Mouse (Mus musculus) hindbrain, embryonic 15.5 days (tissue): ENCODE results near the gene Cntrl. TPM values are rescaled to one million over a fixed set of nuclear protein-coding genes. Genes with fewer than 3 reads are reported as not detected.
A peak's percentile ranks its signal among the peaks of the same experiment; 100 is the strongest.

Experiments used
- ATAC-seq: fragments of 200-750 bp; cut with Nextera tagmentation; 2 replicates; pipeline ENCODE4 v1.8.0; 2017; ENCODE audit warnings: low read depth, moderate number of reproducible peaks, moderate TSS enrichment; ENCODE audit not compliant: low FRiP score
- H3K27ac ChIP-seq: fragments of 300-500 bp; sonication (generic); replicated peaks from 2 replicates; pipeline ENCODE4 v1.5.1; 2015; ENCODE audit warnings: mild to moderate bottlenecking, inconsistent platforms
- H3K27me3 ChIP-seq: fragments of 300-500 bp; sonication (generic); 2 replicates; pipeline ENCODE4 v1.6.1; 2015; ENCODE audit warnings: control low read depth, inconsistent platforms
- H3K36me3 ChIP-seq: fragments of 300-500 bp; sonication (generic); 2 replicates; pipeline ENCODE4 v1.6.1; 2015; ENCODE audit warnings: control low read depth, inconsistent platforms
- H3K4me1 ChIP-seq: fragments of 300-500 bp; sonication (generic); replicated peaks from 2 replicates; pipeline ENCODE4 v1.6.1; 2015; ENCODE audit warnings: control low read depth, inconsistent platforms
- H3K4me2 ChIP-seq: fragments of 300-500 bp; sonication (generic); 2 replicates; pipeline ENCODE4 v1.6.1; 2015; ENCODE audit warnings: moderate library complexity, mild to moderate bottlenecking, inconsistent platforms
- H3K4me3 ChIP-seq: fragments of 300-500 bp; sonication (generic); 2 replicates; pipeline ENCODE4 v1.5.1; 2015; ENCODE audit warnings: mild to moderate bottlenecking, inconsistent platforms
- H3K9ac ChIP-seq: fragments of 300-500 bp; sonication (generic); 2 replicates; pipeline ENCODE4 v1.6.1; 2015; ENCODE audit warnings: inconsistent platforms
- H3K9me3 ChIP-seq: fragments of 300-500 bp; sonication (generic); 2 replicates; pipeline ENCODE4 v1.6.1; 2016; ENCODE audit warnings: control low read depth, inconsistent platforms
- WGBS: fragments of 180-500 bp; shearing (Covaris S2); methylation state at CpG from one replicate; pipeline ENCODE4 v1.1.7; 2015; 5-methylcytosine and 5-hydroxymethylcytosine counted together
- polyA plus RNA-seq: library from polyadenylated mRNA; unstranded; fragments of >200 nt; fragmentation: Nextera tagmentation; extraction: Ambion mirVana; gene quantifications from 2 replicates; pipeline ENCODE4 v1.2.1, GENCODE M21; 2015

Cntrl gene
- polyA plus RNA-seq, 1 experiment from 2014 or later = 9.3 TPM

DNA sequence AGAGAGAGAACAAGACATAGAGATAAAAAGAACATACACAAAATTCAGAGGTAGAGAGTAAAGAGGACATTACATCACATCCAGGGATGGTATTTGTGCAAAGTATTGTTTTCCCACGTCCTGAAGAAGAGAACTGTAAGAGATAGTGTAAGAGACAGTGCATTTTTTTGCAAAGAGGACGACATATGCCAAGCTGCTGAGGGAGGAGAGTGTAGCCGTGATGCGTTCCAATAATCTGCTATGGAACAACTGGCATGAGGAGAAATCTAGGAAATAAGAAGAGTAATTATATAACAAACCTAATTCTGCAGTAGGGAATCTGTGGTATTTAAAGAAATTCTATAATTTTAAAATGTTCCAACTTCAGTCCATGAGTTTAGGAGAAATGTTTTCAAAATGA lies 21.9 kb upstream of the Cntrl start:
- Histone ChIP-seq H3K9ac (no peak overlapping the region), H3K4me3 (no peak overlapping the region), H3K9me3 (no peaks in the 10 kb centered on the region), H3K27me3 (no peaks in the 10 kb centered on the region), H3K27ac (no peak overlapping the region), H3K36me3 (no peaks in the 10 kb centered on the region), H3K4me1 (no peaks in the 10 kb centered on the region), H3K4me2 (no peak overlapping the region)
- ATAC-seq = no peak
- 82% methylated on average over 4 of the region's 4 CpGs for WGBS

GRCm38 (mm10) chr2:35100529-35100928 lies 8.8 kb upstream of the Cntrl start:
- Histone ChIP-seq H3K4me1 (no peaks in the 10 kb centered on the region), H3K4me3 (no peak overlapping the region), H3K27ac (no peak overlapping the region), H3K27me3 (no peaks in the 10 kb centered on the region), H3K9ac (no peak overlapping the region), H3K36me3 (no peaks in the 10 kb centered on the region), H3K9me3 (no peaks in the 10 kb centered on the region), H3K4me2 (no peak overlapping the region)
- no peak for ATAC-seq
- WGBS = 86% methylated on average over 6 of the region's 6 CpGs

- Histone ChIP-seq H3K27ac (no peak within 1 kb of the TSS), H3K4me2 (no peak within 1 kb of the TSS), H3K27me3 (no peaks in the 10 kb centered on the region), H3K9me3 (no peaks in the 10 kb centered on the region), H3K4me3 (no peak within 1 kb of the TSS), H3K4me1 (no peaks in the 10 kb centered on the region), H3K9ac (no peak within 1 kb of the TSS), H3K36me3 (no peaks in the 10 kb centered on the region)
- no peak for ATAC-seq
- 93% methylated on average over 3 of the region's 3 CpGs for WGBS
These were observed 7.8 kb upstream of the Cntrl start, which contains the start of gene AI182371 for GRCm38 (mm10) chr2:35101443-35101842. Gene AI182371, minus strand, starts transcription at chr2:35101543.

DNA sequence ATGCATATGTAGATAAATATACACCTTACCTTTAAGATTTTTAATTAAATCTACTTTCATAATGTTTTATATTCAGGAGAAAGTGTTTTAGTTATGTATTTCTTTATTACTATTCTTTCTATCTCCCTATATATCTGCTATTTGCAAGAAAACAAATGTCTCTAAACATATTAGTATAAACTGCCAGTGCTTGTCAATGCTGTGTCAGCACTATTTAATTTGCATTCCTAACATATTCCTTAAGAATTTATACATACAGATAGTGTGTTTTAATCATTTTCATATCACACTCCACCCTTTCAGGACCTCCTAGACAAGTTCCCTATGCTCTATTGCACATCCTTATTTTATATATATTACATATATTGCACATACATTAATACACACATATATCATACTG lies 6.5 kb upstream of the Cntrl start:
- H3K36me3 ChIP-seq = no peaks in the 10 kb centered on the region
- H3K4me2 ChIP-seq = no peak overlapping the region
- no peaks in the 10 kb centered on the region for H3K4me1 ChIP-seq
- no peak overlapping the region for H3K9ac ChIP-seq
- H3K27ac ChIP-seq = no peak overlapping the region
- ATAC-seq = no peak
- H3K4me3 ChIP-seq = no peak overlapping the region
- no peaks in the 10 kb centered on the region for H3K9me3 ChIP-seq
- H3K27me3 ChIP-seq = no peaks in the 10 kb centered on the region

DNA sequence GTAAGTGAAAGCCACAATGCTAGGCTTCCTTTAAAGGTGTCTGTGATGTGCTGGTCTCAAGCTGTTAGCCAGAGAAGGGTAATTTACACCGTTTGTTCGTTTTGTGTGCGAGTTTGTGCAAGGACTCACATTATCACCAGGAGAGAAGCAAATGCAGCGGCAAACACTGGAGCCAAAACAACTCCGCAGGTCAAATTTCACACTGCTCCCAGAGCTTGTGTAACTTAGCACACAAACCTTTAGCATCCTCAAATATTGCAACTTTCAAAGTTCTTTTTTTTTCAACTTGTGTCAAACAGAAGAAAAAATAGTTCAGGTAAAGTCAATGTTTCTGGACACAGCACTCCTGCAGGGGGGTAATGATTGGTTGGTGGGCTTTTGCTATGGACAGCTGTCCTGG lies 5.7 kb upstream of the Cntrl start:
- no peaks in the 10 kb centered on the region for H3K36me3 ChIP-seq
- H3K9ac ChIP-seq = no peak overlapping the region
- ATAC-seq = no peak
- no peaks in the 10 kb centered on the region for H3K4me1 ChIP-seq
- WGBS = 79% methylated on average over 5 of the region's 5 CpGs
- no peaks in the 10 kb centered on the region for H3K9me3 ChIP-seq
- no peak overlapping the region for H3K27ac ChIP-seq
- no peak overlapping the region for H3K4me2 ChIP-seq
- no peaks in the 10 kb centered on the region for H3K27me3 ChIP-seq
- no peak overlapping the region for H3K4me3 ChIP-seq

- H3K27me3 ChIP-seq = no peaks in the 10 kb centered on the region
- H3K9ac ChIP-seq = no peak overlapping the region
- no peaks in the 10 kb centered on the region for H3K4me1 ChIP-seq
- H3K4me2 ChIP-seq = no peak overlapping the region
- 58% methylated on average over 3 of the region's 3 CpGs for WGBS
- no peak overlapping the region for H3K4me3 ChIP-seq
- H3K9me3 ChIP-seq = no peaks in the 10 kb centered on the region
- H3K36me3 ChIP-seq = no peaks in the 10 kb centered on the region
- H3K27ac ChIP-seq = no peak overlapping the region
- no peak for ATAC-seq
These were observed 4.4 kb upstream of the Cntrl start for GRCm38 (mm10) chr2:35104843-35105242.

GRCm38 (mm10) chr2:35107984-35108635 lies 1.2 kb upstream of the Cntrl start:
- Histone ChIP-seq H3K27me3 (no peaks in the 10 kb centered on the region), H3K4me3 (no peak overlapping the region)
- 52% methylated on average over 5 of the region's 5 CpGs for WGBS

DNA sequence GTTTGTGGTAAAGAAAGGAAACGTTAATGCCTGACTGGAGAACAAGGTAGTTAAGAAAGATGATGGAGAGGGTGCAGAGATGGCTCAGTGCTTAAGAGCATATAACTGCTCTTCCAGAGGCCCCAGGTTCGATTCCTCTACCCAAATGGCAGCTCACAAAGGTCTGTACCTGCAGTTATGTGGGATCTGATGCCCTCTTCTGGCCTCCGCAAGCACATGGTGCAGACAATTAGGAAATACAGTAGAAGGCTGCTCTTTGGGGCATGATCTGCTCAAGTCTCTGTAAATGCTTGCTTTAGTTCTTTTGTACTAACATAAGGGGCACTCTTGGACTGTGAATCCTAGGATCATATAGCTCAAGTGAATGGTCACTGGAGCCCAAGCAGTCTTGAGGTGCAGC lies 580 bp upstream of the Cntrl start:
- Histone ChIP-seq H3K4me3 (peak overlapping the region; percentile 75), H3K9ac (peak overlapping the region; percentile 73), H3K27me3 (no peaks in the 10 kb centered on the region), H3K4me2 (peak overlapping the region; percentile 69), H3K4me1 (peaks cover 2% of the 10 kb centered on the region; the same call in 1 of the 2 replicates), H3K27ac (peak overlapping the region; percentile 87), H3K36me3 (no peaks in the 10 kb centered on the region), H3K9me3 (no peaks in the 10 kb centered on the region)
- WGBS = 32% methylated on average over 3 of the region's 3 CpGs
- ATAC-seq = peak; percentile 27

More at GRCm38 (mm10) chr2:35107984-35108635, 1.2 kb upstream of the Cntrl start:
- ATAC-seq = no peak
- Histone ChIP-seq H3K4me2 (no peak overlapping the region), H3K27ac (no peak overlapping the region), H3K36me3 (no peaks in the 10 kb centered on the region), H3K9me3 (no peaks in the 10 kb centered on the region), H3K4me1 (peaks cover 2% of the 10 kb centered on the region; the same call in 1 of the 2 replicates), H3K9ac (no peak overlapping the region)

- 0 out of 2 replicates have a peak, but pooled peaks have one; percentile 8 for ATAC-seq
- H3K4me1 ChIP-seq = peaks cover 2% of the 10 kb centered on the region; the same call in 1 of the 2 replicates
- WGBS = 2% methylated on average over 13 of the region's 13 CpGs
- H3K9me3 ChIP-seq = no peaks in the 10 kb centered on the region
- peak overlapping the region; percentile 73 for H3K9ac ChIP-seq
- H3K4me3 ChIP-seq = peak overlapping the region; percentile 75
- H3K27me3 ChIP-seq = no peaks in the 10 kb centered on the region
- H3K27ac ChIP-seq = peak overlapping the region; percentile 87
- peak overlapping the region; percentile 69 for H3K4me2 ChIP-seq
- H3K36me3 ChIP-seq = no peaks in the 10 kb centered on the region
These were observed 622 bp downstream of the Cntrl start for GRCm38 (mm10) chr2:35109924-35110304.

DNA sequence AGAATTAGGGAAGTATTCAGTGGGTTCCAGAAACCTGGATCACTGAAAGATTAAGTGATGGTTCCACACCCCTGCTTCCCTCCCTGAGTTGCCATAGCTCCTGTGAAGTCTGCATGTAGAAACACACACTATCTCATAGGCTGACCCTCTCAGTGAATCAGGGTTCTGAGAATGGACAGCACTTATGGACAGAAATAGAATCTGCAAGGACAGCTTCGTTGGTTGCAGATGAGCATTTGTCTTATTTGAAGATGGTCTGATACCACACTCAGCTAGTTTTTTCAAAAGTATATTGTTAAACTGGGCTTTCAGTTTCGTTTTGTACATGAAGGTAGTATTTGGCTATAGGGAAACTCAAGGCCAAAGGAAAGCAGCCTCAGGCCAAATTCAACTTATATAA lies 1.2 kb downstream of the Cntrl start:
- Histone ChIP-seq H3K4me2 (peak overlapping the region; percentile 69), H3K9ac (no peak overlapping the region), H3K4me1 (peaks cover 2% of the 10 kb centered on the region; the same call in 1 of the 2 replicates), H3K9me3 (no peaks in the 10 kb centered on the region), H3K27me3 (no peaks in the 10 kb centered on the region), H3K27ac (no peak overlapping the region), H3K4me3 (peak overlapping the region; percentile 75; the same call in 1 of the 2 replicates), H3K36me3 (0 out of 2 replicates have a peak, but pooled peaks cover under 1% of the 10 kb centered on the region)
- ATAC-seq = no peak
- WGBS = 84% methylated on average over 2 of the region's 2 CpGs

GRCm38 (mm10) chr2:35124716-35125115 lies 15.4 kb downstream of the Cntrl start:
- no peak overlapping the region for H3K9ac ChIP-seq
- H3K4me2 ChIP-seq = no peak overlapping the region
- 80% methylated on average over 7 of the region's 7 CpGs for WGBS
- H3K9me3 ChIP-seq = no peaks in the 10 kb centered on the region
- H3K4me3 ChIP-seq = no peak overlapping the region
- no peaks in the 10 kb centered on the region for H3K4me1 ChIP-seq
- H3K27me3 ChIP-seq = no peaks in the 10 kb centered on the region
- ATAC-seq = no peak
- peaks cover 34% of the 10 kb centered on the region for H3K36me3 ChIP-seq
- no peak overlapping the region for H3K27ac ChIP-seq

DNA sequence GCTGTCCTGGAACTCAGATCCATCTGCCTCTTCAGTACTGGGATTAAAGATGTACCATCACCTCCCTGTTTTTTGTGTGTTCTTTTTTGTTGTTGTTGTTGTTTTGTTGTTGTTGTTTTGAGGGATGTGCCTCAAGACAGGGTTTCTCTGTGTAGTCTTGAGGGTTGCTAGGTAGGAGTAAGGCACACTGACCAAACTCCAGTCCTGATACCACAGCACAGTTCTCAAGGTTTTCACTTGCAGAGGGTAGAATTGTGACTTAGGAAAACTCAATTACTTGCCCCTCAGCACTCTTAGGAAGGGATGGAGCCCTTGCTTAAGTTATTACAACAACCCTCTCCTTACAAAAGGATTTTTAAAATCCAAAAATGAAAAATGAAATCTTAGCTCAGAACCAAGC lies 22.2 kb downstream of the Cntrl start:
- Histone ChIP-seq H3K4me3 (no peak overlapping the region; the same call in 1 of the 2 replicates), H3K9ac (no peak overlapping the region), H3K4me2 (peak overlapping the region; percentile 49), H3K4me1 (peaks cover 10% of the 10 kb centered on the region), H3K36me3 (peaks cover 28% of the 10 kb centered on the region), H3K27ac (no peak overlapping the region), H3K9me3 (no peaks in the 10 kb centered on the region), H3K27me3 (no peaks in the 10 kb centered on the region)
- no peak for ATAC-seq
